Mouse (Mus musculus) kidney, embryonic 16.5 days (tissue): ENCODE results near the gene Tmem262. TPM values are rescaled to one million over a fixed set of nuclear protein-coding genes. Genes with fewer than 3 reads are reported as not detected.

Experiments
- microRNA-seq: library from miRNA; unstranded; fragments of <30 nt; microRNA quantifications from one replicate; pipeline ENCODE4, GENCODE M21; 2016
- polyA plus RNA-seq: library from polyadenylated mRNA; unstranded; fragments of >200 nt; fragmentation: Nextera tagmentation; extraction: Ambion mirVana; gene quantifications from 2 replicates; pipeline ENCODE4 v1.2.1, GENCODE M21; 2015

Tmem262 gene
- polyA plus RNA-seq, 1 experiment from 2014 or later: not detected

Small RNA genes lying within 50 kb of the gene (microRNA-seq; reads per million reads assigned to microRNA genes)
- 1.3 reads per million for gene Mir6988

Other genes starting within 250 kb of the Tmem262 start
- gene Frmd8, start 204.8 kb upstream of the Tmem262 start, polyA plus RNA-seq: 50.6 and 52.9 TPM in 2 replicates
- gene Slc25a45, start 202.2 kb upstream of the Tmem262 start, polyA plus RNA-seq: 14.8 and 15.7 TPM in 2 replicates
- gene Tigd3, start 185.9 kb upstream of the Tmem262 start, polyA plus RNA-seq: 3.7 and 4.4 TPM in 2 replicates
- 185 and 188 TPM in 2 replicates for gene Dpf2, start 167.0 kb upstream of the Tmem262 start, polyA plus RNA-seq
- gene Cdc42ep2, start 155.2 kb upstream of the Tmem262 start, polyA plus RNA-seq: 16.5 and 17.3 TPM in 2 replicates
- 77.7 and 82.1 TPM in 2 replicates for gene Pola2, start 115.8 kb upstream of the Tmem262 start, polyA plus RNA-seq
- not detected in 2 replicates for gene Slc22a20, start 93.9 kb upstream of the Tmem262 start, polyA plus RNA-seq
- gene Capn1, start 64.1 kb upstream of the Tmem262 start, polyA plus RNA-seq: 11.1 and 11.9 TPM in 2 replicates
- 33.1 and 39.0 TPM in 2 replicates for gene Syvn1, start 33.5 kb upstream of the Tmem262 start, polyA plus RNA-seq
- 83.2 and 87.2 TPM in 2 replicates for gene Mrpl49, start 22.2 kb upstream of the Tmem262 start, polyA plus RNA-seq
- gene Fau, start 22.2 kb upstream of the Tmem262 start, polyA plus RNA-seq: 644 and 690 TPM in 2 replicates
- gene Znhit2, start 18.8 kb upstream of the Tmem262 start, polyA plus RNA-seq: 35.4 and 37.7 TPM in 2 replicates
- 22.8 and 28.6 TPM in 2 replicates for gene Tm7sf2, start 11.7 kb upstream of the Tmem262 start, polyA plus RNA-seq
- gene Vps51, start 2.8 kb upstream of the Tmem262 start, polyA plus RNA-seq: 85.7 and 90.6 TPM in 2 replicates
- gene Gm28374, start 2.2 kb downstream of the Tmem262 start, polyA plus RNA-seq: 1.0 and 2.5 TPM in 2 replicates
- 77.1 and 78.9 TPM in 2 replicates for gene Zfpl1, start 4.9 kb downstream of the Tmem262 start, polyA plus RNA-seq
- 43.6 and 45.2 TPM in 2 replicates for gene Cdca5, start 5.0 kb downstream of the Tmem262 start, polyA plus RNA-seq
- gene AC131692.1, start 14.4 kb downstream of the Tmem262 start, polyA plus RNA-seq: 0.28 and 0.35 TPM in 2 replicates
- gene Naaladl1, start 25.7 kb downstream of the Tmem262 start, polyA plus RNA-seq: 0.40 and 0.47 TPM in 2 replicates
- gene Sac3d1, start 38.6 kb downstream of the Tmem262 start, polyA plus RNA-seq: 42.3 and 43.7 TPM in 2 replicates
- 33.3 and 36.2 TPM in 2 replicates for gene Snx15, start 48.3 kb downstream of the Tmem262 start, polyA plus RNA-seq
- gene Batf2, start 61.0 kb downstream of the Tmem262 start, polyA plus RNA-seq: 0.47 and 0.84 TPM in 2 replicates
- 111 and 113 TPM in 2 replicates for gene Arl2, start 61.5 kb downstream of the Tmem262 start, polyA plus RNA-seq
- not detected in 2 replicates for gene Majin, start 104.4 kb downstream of the Tmem262 start, polyA plus RNA-seq
- gene Gpha2, start 146.3 kb downstream of the Tmem262 start, polyA plus RNA-seq: 0.73 and 1.4 TPM in 2 replicates
- 27.5 and 31.0 TPM in 2 replicates for gene Ppp2r5b, start 155.8 kb downstream of the Tmem262 start, polyA plus RNA-seq
- 12.1 and 13.1 TPM in 2 replicates for gene Atg2a, start 161.6 kb downstream of the Tmem262 start, polyA plus RNA-seq
- 84.2 and 89.5 TPM in 2 replicates for gene Ehd1, start 196.7 kb downstream of the Tmem262 start, polyA plus RNA-seq
- gene Cdc42bpg, start 226.4 kb downstream of the Tmem262 start, polyA plus RNA-seq: 0.80 and 1.5 TPM in 2 replicates